Mouse (Mus musculus) cerebellum, adult (tissue): ENCODE data around the gene Tamm41.

Experiments used
- ATAC-seq: cut with Nextera tagmentation; 2 replicates; pipeline ENCODE4 v1.9.2; 2017; ENCODE audit warnings: mild to moderate bottlenecking, moderate library complexity, mixed read lengths; ENCODE audit not compliant: insufficient number of reproducible peaks, low FRiP score, low TSS enrichment

Gene Tamm41

GRCm38 (mm10) chr6:114979715-114980114 lies 58.0 kb downstream of the Tamm41 start:
- ATAC-seq, result no peak

GRCm38 (mm10) chr6:114976915-114977419 lies 60.7 kb downstream of the Tamm41 start:
- ATAC-seq, result no peak

DNA sequence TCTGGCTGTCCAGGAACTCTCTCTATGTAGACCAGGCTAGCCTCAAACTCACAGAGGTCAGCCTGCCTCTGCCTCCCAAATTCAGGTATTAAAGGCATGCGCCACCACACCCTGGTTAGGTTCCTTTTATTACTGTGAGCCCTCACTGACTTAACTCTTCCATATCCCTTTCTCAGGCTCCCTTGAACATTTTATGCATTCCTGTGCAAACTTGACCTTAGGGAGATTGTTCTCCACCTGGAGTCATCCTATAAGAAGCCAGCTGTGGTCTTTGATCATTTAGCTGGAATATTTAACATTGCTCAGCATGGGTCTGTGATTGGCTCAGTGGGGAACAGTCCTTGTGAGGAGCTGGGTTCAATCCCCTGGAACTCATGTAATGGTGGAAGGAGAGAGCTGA lies 63.3 kb downstream of the Tamm41 start:
- no peak for ATAC-seq

- ATAC-seq, result no peak
These were observed 64.7 kb downstream of the Tamm41 start for GRCm38 (mm10) chr6:114972988-114973387.

GRCm38 (mm10) chr6:114970895-114971294 lies 66.8 kb downstream of the Tamm41 start:
- no peak for ATAC-seq

DNA sequence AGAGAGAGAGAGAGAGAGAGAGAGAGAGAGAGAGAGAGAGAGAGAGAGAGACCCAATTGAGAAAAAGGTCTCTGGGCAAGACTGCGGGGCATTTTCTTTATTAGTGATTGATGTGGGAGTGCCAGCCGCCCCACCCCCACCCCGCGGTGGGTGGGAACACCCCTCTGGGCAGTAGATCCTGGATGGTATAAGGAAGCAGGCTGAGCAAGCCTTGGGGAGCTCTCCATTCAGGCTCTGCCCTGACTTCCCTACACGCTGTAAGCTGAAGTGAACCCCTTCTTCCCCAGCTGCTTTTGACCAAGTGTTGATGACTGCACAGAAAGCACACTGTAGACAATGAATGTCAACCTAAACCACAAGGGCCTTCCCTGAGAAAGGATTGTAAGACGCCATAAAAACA lies 67.3 kb downstream of the Tamm41 start:
- no peak for ATAC-seq

DNA sequence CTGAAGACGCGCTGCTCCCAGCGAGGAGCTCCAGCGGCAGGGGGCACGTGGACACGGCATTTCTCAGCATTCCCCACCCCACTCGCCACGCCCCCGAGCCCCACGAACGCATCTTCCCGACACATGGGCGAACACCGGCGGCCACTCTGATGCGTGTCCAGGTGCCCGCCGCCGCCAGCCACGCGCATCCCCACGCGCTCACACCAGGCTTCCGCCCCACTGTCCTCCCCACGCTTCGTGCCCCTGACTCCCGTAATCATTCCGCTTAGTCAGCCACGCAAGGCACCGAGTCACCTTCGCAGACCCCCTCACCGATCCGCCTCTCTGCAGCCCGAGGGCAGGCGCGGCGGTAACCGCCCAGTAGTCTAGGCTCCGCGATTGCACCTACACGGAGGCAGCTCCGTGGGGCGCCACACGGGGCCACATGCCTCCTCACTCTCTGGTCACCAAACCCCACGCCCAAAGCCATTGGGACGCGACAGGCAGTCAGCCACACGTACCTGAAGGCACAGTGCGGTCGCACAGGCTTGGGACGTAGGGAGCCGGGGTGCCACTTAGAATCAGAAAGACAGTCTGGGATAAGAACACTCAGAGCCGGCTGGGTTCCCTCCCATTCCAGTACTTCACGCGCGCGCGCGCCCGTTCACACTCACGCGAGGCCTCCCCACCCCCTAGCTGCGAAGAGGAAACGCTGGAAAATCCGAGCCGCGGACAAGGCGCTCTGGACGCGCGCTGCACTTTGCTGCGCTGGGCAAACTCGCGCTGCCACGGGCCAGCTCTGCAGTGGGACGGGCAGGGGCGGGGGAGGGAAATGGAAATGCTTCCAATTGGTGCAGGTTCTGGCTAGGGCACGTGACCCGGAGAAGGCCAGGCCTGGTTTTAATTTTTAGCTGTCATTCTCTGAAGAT lies 68.2 kb downstream of the Tamm41 start, which contains the start of gene Vgll4:
TSS of gene Vgll4 (minus strand) at position 782 of the 908 bp plus-strand sequence.
- peak; percentile 29 for ATAC-seq

GRCm38 (mm10) chr6:114968361-114969212 lies 69.1 kb downstream of the Tamm41 start:
- ATAC-seq, result peak; percentile 90

DNA sequence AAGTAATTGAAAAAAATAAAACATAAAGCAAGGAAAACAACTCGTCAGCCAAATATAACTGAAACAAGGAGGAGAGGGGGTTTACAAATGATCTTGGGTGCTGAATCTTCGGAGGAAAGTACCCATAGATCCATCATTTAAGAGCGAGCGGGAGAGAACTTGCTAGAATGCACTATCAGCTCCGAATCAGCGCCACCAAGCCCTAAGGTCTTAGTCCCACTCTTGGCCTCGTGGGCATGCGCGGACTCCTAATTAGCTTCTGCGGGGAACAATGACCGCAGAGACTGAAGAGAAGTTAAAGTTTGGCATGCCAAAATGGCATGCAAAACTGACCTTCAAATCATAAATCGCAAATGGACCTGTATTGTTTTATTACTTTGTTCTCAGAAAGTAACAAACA lies 70.1 kb downstream of the Tamm41 start:
- ATAC-seq, result no peak

DNA sequence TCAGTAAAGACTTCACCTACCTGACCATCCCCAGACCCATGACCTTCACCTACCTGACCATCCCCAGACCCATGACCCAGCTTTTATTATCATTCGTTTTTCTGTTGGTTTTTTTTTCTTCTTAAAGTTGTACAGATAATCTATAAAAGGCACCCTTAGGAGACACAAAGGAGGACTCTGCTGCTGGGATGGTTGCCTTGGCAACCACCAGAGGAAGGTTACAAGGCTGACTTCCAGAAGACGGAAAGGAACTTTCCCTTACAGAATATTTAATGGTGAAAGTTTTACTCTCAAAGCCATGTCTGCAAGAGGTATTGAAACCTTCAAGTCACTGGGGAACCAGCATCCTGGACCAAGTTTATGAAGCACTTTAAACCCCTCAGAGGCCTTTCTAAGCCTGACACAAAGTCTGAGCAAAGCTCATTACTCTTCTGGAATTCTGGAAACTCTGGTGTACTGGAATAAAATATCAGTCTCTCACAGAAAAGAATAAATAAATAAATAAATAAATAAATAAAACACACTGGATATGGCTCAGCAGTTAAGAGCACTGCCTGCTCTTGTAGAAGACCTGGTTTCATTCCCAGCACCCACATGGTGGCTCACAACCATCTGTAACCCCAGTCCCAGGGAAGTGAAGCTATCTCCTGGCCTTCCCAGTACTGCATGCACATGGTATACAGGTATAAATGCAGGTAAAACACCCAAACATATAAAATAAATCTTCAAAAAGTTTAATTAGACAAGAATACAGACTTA lies 71.1 kb downstream of the Tamm41 start:
- no peak for ATAC-seq

DNA sequence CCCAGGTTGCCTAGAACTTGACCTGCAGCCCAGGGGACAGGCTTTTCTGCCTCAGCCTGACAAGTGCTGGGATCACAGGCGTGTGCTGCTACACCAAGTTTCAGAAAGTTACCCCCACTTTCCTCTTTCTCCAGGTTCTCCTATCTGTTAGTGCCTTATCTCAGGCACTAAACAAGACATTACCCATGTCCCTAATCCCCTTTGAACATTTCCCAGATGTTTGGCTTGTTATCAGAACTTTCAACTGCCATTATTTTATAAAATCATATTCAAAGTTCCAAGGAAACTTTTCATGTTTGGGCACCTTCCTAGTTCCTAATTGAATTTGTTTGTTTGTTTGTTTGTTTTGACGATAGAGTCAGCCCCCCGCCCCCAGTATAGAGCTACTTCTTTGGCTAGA lies 71.9 kb downstream of the Tamm41 start:
- ATAC-seq, result no peak

- no peak for ATAC-seq
These were observed 72.3 kb downstream of the Tamm41 start for GRCm38 (mm10) chr6:114965396-114965795.

DNA sequence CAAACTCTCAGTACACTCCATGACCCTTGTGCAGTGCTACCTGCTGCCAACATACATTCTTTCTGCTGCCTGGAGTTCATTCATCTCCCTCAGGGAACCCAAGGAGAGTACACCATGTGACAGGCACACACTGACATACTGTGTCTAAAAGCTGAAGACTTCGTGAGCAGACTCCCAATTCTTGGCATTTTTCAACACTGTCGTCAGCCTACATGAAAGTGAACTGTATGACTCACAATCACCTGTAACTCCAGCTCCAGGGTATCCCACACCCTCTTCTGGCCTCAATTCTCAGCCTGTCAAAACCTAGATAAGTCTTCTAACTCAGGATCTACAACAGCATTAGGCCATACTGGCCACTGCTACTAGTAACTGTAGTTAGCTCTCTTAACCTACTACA lies 73.4 kb downstream of the Tamm41 start:
- ATAC-seq, result no peak

- ATAC-seq, result no peak
These were observed 74.0 kb downstream of the Tamm41 start for GRCm38 (mm10) chr6:114963636-114964035.

DNA sequence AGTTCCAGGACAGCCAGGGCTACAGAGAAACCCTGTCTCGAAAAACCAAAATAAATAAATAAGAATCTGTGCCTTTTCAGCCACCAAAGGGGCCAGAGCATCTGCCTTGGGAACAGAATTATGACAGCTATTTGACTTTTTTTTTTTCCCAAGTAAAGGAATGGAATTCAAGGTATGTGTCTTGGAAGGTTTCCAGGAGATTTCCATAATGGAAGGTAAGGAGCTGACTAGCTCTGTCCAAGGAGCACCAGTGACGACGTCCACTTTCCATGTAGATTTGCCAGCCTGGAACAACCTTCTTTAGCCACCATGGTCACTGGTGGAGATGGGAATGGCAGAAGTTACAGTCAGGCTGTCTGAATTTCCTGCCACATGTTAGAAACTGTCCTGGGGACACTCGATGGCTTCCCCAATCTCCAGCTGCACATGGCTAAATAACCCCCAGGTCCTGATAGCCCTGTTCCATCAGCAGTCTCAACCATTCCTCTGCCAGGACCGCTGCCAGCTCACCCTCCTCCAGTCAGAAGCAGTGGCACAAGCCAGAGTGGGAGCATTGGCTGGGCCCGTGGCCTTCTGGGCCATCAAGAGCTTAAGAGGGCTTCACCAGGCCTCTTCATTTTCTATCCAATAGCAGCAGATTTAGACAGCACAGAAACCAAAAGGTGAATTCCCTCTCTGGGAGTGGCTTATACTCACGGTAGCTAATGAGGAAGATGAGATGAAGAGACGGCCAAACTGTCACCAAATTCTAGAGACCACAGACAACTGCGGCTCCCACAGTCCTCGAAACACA lies 76.2 kb downstream of the Tamm41 start:
- ATAC-seq, result no peak

- ATAC-seq, result no peak
These were observed 78.7 kb downstream of the Tamm41 start for GRCm38 (mm10) chr6:114959012-114959398.

DNA sequence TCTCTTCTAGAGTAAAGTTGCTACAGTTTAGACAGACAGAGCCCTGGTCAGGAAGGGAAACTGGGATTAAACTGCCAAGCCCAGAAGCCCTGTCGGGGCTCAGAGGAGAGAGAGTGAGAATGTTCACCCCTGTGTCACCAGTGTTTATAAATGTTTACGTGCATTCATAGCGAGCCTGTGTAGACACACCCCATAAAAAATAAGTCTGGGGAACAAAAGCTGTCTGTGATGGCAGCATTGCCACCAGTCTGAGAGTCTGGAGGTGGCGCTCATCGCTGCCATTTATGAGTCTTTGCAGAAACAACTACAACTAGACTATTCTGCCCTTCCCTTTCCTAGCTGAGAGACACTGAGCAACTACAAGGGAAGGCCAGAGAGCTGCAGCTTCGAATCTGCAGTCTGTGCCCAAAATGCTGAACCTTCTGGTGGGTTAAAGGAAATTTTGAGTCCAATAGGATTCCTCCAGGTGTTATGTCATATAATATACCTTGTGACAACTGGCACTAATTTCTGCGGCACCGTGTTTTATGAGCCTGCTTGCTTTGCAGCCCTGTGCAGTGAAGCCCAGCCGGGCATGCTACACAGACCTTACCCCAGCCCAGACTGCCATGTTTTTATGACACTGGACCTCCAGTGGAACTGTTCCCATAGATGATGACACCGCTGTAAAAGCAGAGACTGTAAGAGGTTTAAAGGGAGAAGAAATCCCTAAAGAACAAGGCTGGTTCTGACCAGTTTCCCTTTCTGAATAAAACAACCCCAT lies 79.2 kb downstream of the Tamm41 start:
- ATAC-seq, result no peak

DNA sequence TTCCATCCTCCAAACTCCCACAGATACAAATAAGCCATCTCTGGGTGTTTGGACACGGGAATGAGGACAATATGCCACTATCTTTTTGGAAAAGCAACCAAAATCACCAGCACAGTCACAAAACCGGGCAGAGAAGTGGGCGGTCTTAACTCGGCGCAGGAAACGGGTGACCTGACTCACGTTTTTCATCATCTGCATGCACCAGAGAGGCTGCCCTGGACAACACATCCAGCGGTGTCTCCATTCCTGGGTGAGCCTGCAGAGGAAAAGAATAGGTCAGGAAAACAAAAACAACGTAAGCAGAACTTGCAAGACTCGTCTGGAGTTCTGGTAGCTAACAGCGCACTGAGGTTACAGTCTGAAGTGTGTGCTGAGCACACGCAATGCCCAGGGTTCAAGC lies 79.9 kb downstream of the Tamm41 start:
- no peak for ATAC-seq

- ATAC-seq, result no peak
These were observed 83.2 kb downstream of the Tamm41 start for GRCm38 (mm10) chr6:114954496-114954895.
